Mouse (Mus musculus) gastrocnemius, adult 18-20 months (tissue): ENCODE results near the gene Mdga1. TPM values are rescaled to one million over a fixed set of nuclear protein-coding genes. Genes with fewer than 3 reads are reported as not detected.

Experiments used
- DNase-seq: peaks from one replicate; pipeline ENCODE4 v3.0.0; 2021; ENCODE audit warnings: low spot score
- total RNA-seq, 2 experiments: library from RNA; stranded (reverse); gene quantifications; 2 replicates each; pipeline ENCODE4 v1.2.3; 2021

The Mdga1 gene
- total RNA-seq, 2 experiments from 2014 or later: 26.5 to 32.8 TPM

DNA sequence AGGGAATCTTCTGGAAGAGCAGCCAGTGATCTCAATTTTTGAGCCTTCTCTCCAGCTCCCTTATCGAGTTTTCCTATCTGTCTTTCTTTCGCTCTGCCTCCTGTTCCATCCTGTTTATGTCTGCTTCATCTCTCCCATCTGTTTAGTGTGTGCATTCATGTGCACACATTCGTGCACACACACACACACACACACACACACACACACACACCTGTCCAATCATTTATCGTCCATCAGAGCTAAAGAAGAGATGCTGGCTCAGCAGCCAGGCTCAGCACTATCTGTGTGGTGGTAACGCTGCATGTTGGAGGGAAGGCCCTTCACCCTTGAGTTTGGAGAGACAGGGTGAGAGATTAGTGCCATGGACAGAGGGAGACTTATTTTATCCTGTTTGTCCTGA is 13.3 kb upstream of the Mdga1 start:
- DNase-seq: no peak

DNA sequence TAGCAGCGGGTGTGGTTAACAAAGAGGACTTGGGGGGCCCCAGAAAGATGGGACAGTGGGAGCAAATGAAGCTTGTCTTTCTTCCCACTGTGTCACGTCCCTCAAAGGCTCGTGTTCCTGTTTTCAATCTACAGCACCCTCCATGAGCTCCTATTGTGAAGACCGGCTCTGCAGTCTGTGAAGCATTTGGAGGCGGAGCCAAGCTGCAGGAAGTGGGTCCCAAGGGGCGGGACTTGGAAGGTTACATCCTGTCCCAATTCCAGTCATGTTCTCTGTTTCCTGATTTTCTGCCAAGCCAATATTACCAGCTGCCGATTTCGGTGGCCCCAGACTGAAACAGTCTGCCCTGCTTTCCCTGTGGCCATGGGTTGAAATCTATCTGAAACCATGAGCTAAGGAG is 11.7 kb upstream of the Mdga1 start:
- no peak for DNase-seq

DNA sequence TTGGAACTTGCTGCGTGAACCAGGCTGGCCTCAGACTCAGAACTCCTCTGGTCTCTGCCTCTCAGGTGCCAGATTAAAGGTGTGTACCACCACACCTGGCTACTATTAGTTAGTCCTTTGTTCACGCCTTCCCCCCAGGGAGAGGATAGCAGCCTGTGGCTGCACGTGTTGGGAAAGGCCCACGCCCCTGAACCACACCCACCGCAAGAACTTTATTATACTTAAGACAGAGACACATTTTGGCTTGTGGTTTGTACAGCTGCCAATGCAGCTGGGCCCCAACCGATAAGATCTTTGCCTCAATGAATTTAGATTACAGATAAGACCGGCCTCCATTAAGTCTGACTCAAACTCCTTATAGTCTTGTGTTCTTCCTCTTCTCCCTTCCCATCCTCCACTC is 10.0 kb upstream of the Mdga1 start:
- no peak for DNase-seq

DNA sequence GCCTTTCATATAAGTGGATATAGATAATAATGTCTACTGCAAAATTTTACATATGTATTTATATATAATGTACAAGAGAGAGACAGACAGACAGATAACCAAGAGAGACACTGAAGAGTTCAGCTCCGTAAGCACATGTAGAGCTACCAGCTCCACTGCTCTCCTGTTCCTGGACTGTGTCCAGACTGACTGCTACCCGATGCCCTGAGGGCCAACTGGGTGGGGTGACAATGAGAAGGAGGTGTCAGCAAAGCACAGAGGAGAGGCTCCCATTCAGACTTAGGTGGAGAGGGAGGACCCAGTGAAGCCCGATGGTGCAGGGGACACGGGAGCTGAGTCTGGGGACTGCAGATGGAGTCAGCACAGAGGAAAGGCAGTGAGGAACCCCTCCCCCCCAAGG is 9.1 kb upstream of the Mdga1 start:
- DNase-seq: peak; percentile 57

DNA sequence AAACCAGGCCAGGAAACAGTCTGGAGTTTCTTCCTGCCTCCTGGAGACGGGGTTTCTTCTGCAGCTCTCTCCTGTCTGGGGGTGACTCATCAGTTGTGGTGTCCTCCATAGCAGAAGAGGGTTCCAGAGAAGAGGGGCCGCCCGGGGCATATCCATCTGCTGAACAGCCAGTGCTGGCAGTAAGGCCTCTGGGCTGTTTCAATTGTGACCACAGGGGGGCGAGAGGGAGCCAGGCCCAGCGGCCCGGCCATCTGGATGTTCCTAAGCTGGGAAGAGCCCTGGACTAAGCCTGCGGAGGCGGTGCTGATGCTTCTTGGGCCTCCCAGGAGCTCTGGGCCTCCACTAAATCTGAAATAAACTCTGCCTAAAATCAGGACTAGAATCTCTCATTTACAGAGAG is 5.8 kb upstream of the Mdga1 start:
- peak; percentile 92 for DNase-seq

DNA sequence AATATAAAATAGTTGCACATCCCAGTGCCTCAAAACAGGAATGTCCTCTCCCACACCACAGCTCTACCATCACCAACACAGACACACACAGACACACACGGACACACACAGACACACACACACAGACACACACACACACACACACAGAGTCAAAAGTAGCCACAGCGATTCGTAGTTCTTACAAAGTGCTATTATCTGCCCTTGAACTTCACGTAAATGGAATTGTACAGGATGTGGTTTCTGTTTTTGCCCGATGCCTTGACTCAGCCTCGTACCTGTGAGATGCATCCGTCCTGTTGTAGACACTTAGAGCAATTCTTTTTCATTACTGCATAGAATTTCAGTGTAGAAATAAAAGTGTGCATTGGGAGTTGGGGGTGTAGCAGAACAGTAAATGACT is 3.3 kb upstream of the Mdga1 start:
- no peak for DNase-seq

DNA sequence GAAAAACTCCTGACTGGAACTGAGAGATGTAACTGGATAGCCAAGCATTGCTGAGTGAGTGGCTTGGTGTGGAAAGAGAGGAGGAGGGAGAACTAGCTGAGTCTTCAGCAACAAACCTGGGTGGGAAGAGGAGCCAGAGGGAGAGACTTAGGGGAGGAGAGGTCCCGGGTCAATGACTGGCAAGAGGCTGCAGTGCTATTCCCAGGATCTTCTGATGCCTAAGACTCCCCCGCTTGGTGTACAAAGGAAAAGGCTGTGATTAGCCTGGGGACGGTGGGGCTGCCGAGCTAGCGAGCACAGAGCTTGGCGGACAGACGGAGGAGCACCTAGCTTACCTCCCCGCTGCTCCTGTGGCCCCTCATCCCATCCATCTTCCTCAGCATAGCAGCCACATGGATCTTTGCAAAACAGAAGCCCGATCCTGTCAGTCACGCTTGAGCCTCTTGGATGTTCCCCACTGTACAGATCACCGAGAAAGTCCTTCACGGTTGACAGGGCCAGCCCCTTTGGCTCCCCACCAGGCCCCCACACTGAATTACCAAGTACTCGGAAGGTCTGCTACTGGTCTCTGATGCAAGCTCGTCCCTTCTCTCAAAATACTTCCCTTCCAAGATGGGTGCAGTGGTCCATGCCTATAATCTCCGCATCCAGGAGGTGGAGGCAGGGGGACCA is 2.0 kb upstream of the Mdga1 start:
- no peak for DNase-seq

DNA sequence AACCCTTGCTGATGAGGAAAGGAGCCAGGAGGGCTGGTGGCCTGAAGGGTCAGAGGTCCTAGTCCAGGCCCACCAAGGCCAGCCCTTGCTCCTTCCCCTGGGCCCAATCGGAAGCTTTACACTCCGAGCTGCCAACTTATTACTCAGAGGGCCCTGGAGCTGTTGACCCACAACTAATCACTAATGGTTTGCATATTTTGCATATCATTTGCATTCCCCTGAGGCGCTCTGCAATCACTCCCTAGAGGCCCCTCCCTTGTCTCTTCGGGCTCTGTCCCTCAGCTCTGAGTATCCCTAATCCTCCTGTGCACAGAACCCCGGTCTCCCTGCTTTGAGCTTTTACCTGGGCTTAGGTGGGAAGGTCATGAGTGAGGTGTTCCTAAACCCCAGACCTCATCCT is 4.4 kb downstream of the Mdga1 start:
- DNase-seq: no peak

DNA sequence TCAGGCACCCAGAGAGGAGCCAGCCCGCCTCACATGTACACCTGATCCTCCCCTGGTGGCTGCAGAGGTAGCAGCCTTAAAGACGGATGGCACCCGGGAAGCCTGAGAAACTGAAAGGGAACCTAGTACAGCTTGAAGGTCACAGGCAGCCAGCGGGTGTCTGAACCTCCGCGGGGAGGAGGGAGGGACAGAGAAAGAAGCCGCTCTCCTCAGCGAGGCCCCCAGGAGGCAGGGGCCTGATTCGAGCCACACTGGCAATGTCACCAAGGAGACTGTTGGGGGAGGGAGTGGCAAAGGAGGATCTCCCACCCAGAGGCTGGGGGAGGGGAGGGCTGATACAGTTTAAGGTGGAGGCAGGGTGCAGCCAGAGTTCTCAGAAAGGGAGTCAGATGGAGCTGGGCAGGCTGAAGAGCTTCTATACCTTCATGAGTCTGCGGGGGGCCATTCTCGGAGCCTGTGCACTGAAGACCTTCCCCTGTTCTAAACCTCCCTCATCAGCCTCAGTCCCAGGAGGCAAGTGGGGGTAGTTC is 6.1 kb downstream of the Mdga1 start:
- peak; percentile 40 for DNase-seq

DNA sequence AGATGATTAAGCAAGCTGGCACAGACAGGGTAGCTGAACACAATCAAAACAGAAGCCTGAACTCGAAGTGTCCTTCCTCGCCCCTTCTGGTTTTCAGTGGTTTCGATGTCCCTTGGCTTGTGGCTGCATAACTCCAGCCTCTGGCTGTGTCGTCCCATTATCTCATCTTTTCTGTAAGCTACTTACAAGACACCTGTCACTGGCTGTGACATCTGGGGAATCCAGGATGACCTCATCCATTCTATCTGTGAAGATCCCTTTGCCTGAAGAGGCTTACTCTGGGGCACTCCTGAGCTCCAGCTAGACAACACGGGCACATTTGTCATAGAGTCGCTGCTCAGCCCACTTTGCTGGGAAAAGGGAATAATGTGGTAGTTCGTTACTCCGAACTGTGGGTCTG is 14.0 kb downstream of the Mdga1 start:
- DNase-seq: no peak

DNA sequence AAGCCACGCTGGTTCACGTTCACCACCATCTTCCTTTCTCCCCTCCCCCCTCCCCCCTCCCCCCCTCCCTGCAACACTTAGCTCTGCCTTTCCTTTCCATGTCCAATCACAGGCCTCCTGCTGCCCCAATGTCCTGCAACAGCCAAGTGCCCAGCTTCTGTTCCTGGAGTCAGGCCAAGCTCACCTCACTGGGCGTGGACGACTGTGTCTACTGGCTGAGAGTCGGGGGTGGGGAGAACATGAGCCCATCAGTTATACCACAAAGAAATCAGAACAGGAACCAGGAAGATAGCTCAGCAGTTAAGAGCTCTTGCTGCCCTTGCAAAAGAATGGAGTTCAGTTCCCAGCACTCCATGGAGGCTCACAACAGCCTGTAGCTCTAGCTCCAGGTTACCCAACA is 15.6 kb downstream of the Mdga1 start:
- DNase-seq: no peak

DNA sequence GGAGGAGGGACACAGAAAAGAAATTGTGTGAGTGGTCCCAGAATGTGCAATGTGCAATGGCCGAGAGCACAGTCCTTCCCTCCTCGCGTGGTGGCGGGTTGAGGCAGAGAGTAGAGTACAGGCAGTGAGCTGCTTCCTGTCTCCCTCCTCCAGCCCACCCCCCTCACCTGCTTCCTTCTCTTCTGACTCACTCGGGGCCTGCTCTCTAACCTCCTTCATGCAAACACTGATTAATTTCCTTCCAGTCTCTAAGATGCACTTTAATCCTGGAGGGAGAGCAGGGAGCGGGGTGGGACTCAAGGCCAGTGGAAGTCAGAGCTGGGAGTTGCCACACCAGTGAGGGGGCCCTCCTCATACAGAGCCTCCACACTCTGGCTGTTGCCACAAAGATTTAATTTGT is 18.8 kb downstream of the Mdga1 start:
- DNase-seq: no peak

DNA sequence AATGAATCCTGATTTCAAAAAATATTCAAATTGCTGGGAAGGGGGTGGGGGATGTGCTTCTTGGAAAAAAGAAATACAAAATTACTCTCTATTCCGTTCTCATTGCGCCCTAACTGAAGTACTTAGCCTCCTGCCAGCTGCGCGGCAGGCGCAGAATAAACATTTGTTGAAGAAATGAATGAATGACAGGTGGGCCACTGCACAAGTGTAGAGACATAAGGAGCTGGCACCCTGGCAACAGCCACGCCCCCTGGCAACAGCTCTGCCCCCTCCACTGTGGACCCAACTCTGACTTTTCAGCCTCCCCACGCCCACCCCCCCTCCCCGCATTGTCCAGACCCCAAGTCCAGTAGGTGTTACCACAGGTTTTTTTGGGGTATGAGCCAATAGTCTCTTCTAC is 19.3 kb downstream of the Mdga1 start:
- no peak for DNase-seq

DNA sequence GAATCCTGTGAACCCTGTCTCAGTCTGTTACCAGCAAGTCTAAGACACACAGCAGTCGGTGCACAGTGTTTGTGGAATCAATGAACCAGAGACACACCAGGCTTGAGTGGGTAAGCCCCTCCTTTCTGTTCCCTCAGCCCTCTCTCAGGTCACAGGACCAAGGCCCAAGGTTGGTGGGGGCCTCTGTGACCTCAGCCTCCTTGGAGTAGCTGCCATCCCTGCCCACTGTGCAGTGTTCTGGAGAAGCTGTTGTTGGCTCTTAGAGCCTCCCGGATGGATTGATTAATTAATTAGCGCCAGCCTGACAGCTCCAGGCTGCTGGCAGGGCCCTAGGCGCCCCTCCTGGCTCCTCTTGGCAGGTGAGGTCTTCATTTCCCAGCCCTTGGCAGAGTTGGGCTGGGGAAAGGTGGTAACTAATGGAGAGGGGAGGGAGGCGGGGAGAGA is 22.6 kb downstream of the Mdga1 start:
- no peak for DNase-seq

DNA sequence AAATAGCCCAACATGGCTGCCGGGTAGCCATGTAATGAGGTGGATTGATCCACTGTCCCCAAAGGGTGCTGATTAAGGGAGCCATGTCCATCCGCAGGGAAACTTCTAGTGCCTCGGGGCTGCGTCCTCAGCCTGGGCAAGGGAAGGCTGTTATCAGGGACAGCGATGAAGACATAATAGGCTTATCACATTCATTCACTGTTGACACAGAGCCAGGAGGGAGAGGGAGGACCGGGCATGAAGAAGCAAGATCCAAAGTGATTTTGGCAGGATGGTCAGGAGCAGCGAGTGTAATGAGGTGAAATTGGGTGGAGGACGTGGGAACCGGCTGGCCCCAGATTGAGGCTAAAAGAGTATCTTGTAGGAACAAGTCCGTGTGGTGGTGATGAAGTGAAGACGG is 25.5 kb downstream of the Mdga1 start:
- no peak for DNase-seq

DNA sequence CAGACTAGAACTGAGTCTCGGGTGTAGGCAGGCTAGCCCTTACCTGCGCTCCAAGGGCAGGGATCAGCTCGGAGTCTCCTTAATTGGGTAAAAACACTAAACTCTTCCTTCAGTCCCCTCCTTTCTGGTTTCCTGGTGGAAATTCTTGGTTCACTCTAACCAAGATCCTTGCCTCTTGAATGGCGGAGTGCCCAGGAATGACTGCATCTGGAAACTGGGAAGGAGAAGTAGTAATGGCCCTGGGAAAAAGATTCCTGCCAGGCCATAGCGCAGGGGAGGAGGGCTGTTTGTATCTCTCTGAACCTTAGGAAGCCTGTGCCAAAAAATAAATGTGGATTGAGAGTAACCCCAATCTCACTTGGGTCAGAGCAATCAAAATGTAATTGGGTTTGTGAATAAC is 30.9 kb downstream of the Mdga1 start:
- peak; percentile 12 for DNase-seq

DNA sequence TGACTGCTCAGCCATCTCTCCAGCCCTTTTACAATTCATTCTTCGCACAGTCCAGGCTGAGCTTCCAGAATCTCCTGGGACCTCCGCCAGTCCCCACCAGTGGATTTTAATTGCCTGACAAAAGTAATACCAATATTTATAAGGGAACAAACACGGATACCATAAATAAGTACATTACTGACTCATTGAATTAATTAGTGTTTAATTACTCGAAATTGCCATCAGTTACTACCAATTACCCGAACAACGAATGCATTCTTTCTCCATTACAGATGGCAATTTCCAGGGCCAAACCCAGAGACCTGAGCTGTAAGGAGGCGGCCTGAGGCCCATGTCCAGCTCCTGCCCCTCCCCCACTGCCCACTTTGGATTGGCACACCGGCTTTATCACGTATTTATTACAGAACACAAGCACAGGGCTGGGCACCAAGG is 32.5 kb downstream of the Mdga1 start:
- no peak for DNase-seq

DNA sequence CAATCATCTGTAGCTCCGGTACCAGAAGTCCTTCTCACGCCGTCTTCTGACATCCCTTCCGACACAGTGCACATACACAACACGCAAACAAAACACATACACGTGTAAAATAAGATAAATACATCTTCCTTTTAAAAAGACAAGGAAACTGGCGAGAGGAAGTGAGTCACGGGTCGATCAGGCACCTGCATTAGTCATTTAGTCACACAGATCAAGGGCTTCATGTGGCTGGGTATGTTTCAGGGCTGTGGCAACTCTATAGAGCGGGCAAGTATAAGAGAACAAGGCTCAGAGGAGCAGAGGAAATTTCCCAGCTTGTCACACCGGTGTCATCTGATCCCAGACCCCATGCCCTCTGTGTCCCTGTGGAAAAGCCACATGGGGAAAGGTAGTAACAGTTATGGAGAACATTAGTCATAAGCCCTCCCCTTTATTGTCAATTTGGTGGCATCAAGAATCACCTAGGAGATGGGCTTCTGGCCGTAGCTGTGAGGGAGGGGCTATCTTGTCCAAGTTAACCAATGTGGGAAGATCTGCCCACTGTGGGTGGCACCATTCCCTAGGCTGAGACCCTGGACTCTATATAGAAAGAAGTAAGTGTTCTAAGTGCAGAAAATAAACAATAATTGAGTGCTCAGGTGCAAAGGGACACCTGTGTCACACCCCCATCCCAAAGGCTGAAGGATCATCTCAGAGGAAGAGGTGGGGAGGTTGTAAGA is 35.6 kb downstream of the Mdga1 start:
- DNase-seq: no peak

DNA sequence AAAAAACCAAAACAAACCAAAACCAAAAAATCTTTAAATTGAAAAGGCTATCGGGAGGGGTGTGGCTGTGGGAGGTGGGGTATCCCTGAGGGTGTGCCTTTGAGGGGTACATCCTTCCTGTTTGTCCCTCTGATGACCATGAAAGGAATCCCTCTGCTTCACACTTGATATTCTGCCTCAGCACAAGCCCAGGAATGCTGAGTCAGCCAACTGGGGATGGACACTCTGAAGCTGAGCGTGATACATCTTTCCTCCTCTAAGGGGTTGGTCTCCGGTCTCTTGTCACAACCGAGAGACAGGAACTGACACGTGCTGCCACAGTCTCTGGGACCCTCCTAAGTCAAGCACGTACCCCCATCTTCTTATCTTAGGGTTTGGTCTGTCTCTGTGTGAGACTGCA is 37.1 kb downstream of the Mdga1 start:
- DNase-seq: no peak

DNA sequence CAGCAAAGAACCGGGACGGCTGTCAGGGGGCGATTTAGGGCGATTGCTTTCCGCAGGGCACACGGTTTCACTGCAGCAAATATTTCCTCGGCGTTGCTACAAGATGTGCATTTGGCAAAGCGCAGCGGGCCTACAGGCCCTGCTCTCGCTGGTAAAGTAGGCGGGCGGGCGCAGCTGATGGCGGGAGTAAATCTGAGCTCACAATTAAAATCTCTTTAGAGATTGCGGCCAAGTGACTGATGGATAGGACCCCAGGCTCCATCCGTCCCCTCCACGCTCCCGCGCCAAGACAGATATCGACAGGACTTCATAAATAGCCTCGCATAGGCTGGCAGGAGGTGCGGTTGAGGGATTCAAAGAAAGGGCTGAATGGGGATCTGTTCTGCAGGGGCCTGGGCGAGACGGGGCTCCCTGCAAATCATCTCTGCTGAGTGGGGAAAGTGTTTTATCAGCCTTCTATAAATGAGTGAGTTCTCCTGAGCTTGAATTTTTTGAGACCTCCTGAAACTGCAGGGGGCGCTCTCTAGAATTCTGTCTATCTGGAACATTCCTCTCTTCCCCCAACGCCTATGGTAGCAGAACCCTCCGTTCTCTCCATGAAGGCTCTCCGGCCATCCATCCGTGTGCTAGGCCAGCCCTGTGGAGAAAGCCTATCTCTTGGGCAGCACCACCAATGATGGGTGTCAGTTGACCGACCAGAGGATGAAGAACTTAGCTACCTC is 38.5 kb downstream of the Mdga1 start:
- no peak for DNase-seq

DNA sequence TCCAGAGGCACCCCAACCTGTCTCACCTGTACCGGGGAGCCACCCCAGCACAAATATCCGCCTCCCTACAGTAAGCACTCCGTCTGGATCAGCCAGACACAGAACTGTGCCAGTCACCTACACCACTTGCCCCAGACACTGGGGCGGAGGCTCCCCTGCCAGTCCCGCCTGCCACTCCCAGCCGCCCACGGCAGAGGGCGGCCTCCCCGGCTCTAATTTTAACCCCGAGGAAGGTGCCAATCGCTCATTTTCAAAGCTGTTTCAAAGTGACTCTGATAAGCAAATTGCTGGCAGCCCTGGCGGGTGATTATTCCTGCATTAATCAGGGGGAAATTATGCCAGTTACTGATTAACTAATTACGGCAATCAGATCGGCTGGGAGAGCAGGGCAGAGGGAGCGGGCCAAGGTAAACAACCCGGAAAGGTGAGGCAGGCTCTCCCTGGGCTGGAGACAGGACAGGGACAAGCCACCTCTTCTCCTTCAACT is 41.1 kb downstream of the Mdga1 start:
- DNase-seq: peak; percentile 51
